Mouse (Mus musculus) MEL (cell line): ENCODE data around the gene Asrgl1. TPM values are rescaled to one million over a fixed set of nuclear protein-coding genes. Genes with fewer than 3 reads are reported as not detected.

Experiments
- DNase-seq: peaks from one replicate; pipeline ENCODE4 v3.0.0; 2011; ENCODE audit warnings: low read depth, low spot score
- H3K27ac ChIP-seq: 2 replicates; pipeline ENCODE4 v1.5.1; 2012; ENCODE audit warnings: low read depth, mild to moderate bottlenecking, control low read depth, low read length, moderate library complexity; ENCODE audit not compliant: control insufficient read depth
- H3K27me3 ChIP-seq, 2 experiments: fragments of 150-350 bp in 1 of 2; sonication (generic) in 1 of 2; 2 replicates each; pipeline ENCODE4 v1.6.1; 2012; ENCODE audit warnings: low read length in 2 of 2, mild to moderate bottlenecking in 2 of 2, improper control_type of control experiment in 1 of 2, moderate library complexity in 1 of 2; ENCODE audit not compliant: insufficient read depth in 2 of 2, control insufficient read depth in 1 of 2
- H3K36me3 ChIP-seq, 2 experiments: 2 replicates each; pipeline ENCODE4 v1.6.1; 2012 to 2014; ENCODE audit warnings: low read length in 2 of 2, improper control_type of control experiment in 1 of 2, inconsistent platforms in 1 of 2, mild to moderate bottlenecking in 1 of 2; ENCODE audit not compliant: insufficient read depth in 2 of 2, control insufficient read depth in 1 of 2
- H3K4me1 ChIP-seq, 2 experiments: fragments of 150-350 bp in 1 of 2; sonication (generic) in 1 of 2; 2 replicates each; pipeline ENCODE4 v1.6.1; 2012; ENCODE audit warnings: low read length in 2 of 2, improper control_type of control experiment in 1 of 2, mild to moderate bottlenecking in 1 of 2; ENCODE audit not compliant: insufficient read depth in 2 of 2, control insufficient read depth in 1 of 2
- H3K4me3 ChIP-seq, 2 experiments: fragments of 150-350 bp in 1 of 2; sonication (generic) in 1 of 2; 2 replicates each; pipeline ENCODE4 v1.5.1; 2012; ENCODE audit warnings: low read depth in 2 of 2, low read length in 2 of 2, mild to moderate bottlenecking in 2 of 2, moderate library complexity in 2 of 2, control low read depth in 1 of 2, improper control_type of control experiment in 1 of 2; ENCODE audit not compliant: control insufficient read depth in 1 of 2, insufficient read depth in 1 of 2
- H3K79me2 ChIP-seq: 2 replicates; pipeline ENCODE4 v1.6.1; 2012; ENCODE audit warnings: mild to moderate bottlenecking, low read length, moderate library complexity; ENCODE audit not compliant: control insufficient read depth, poor library complexity, insufficient read depth
- H3K9ac ChIP-seq: 2 replicates; pipeline ENCODE4 v1.6.1; 2012; ENCODE audit warnings: low read depth, mild to moderate bottlenecking, control low read depth, low read length, moderate library complexity; ENCODE audit not compliant: control insufficient read depth, poor library complexity, severe bottlenecking
- H3K9me3 ChIP-seq: fragments of 150-350 bp; sonication (generic); replicated peaks from 2 replicates; pipeline ENCODE4 v1.6.1; 2012; ENCODE audit warnings: mild to moderate bottlenecking, low read length, improper control_type of control experiment, moderate library complexity; ENCODE audit not compliant: insufficient read depth
- BHLHE40 ChIP-seq: IDR thresholded peaks from 2 replicates; pipeline ENCODE4 v1.6.1; 2012; ENCODE audit warnings: low read depth, mild to moderate bottlenecking, inconsistent platforms, low read length, improper control_type of control experiment, borderline replicate concordance
- CHD1 ChIP-seq: IDR thresholded peaks from 2 replicates; pipeline ENCODE4 v1.6.1; 2012; ENCODE audit warnings: low read depth, mild to moderate bottlenecking, inconsistent platforms, low read length, improper control_type of control experiment
- CHD2 ChIP-seq: IDR thresholded peaks from 2 replicates; pipeline ENCODE4 v1.6.1; 2011; ENCODE audit warnings: low read length, improper control_type of control experiment
- CTCF ChIP-seq, 3 experiments: IDR thresholded peaks in 2 of 3; conservative IDR thresholded peaks in 1 of 3; 2 replicates each; pipeline ENCODE4 v1.5.1; 2011 to 2012; ENCODE audit warnings: low read length in 3 of 3, low read depth in 2 of 3, mild to moderate bottlenecking in 2 of 3, improper control_type of control experiment in 1 of 3, inconsistent platforms in 1 of 3, mixed read lengths in 1 of 3, moderate library complexity in 1 of 3; ENCODE audit not compliant: control insufficient read depth in 1 of 3, insufficient read depth in 1 of 3, poor library complexity in 1 of 3, severe bottlenecking in 1 of 3
- ELF1 ChIP-seq: IDR thresholded peaks from 2 replicates; pipeline ENCODE4 v1.6.1; 2014; ENCODE audit warnings: low read depth, mild to moderate bottlenecking, inconsistent platforms, low read length, improper control_type of control experiment, moderate library complexity
- EP300 ChIP-seq, 2 experiments: IDR thresholded peaks; 2 replicates each; pipeline ENCODE4 v1.6.1; 2011; ENCODE audit warnings: improper control_type of control experiment in 2 of 2, low read length in 2 of 2, low read depth in 1 of 2, mild to moderate bottlenecking in 1 of 2
- ETS1 ChIP-seq: IDR thresholded peaks from 2 replicates; pipeline ENCODE4 v1.6.1; 2012; ENCODE audit warnings: low read depth, mild to moderate bottlenecking, inconsistent platforms, low read length, improper control_type of control experiment, moderate library complexity
- GATA1 ChIP-seq: IDR thresholded peaks from 2 replicates; pipeline ENCODE4 v1.6.1; 2011; ENCODE audit warnings: low read depth, low read length, improper control_type of control experiment
- JUND ChIP-seq: IDR thresholded peaks from 2 replicates; pipeline ENCODE4 v1.6.1; 2011; ENCODE audit warnings: low read depth, mild to moderate bottlenecking, improper control_type of control experiment, low read length
- KAT2A ChIP-seq: conservative IDR thresholded peaks from 2 replicates; pipeline ENCODE4 v1.6.1; 2012; ENCODE audit warnings: low read depth, low read length, improper control_type of control experiment, inconsistent platforms
- MAZ ChIP-seq: IDR thresholded peaks from 2 replicates; pipeline ENCODE4 v1.6.1; 2012; ENCODE audit warnings: low read depth, mild to moderate bottlenecking, inconsistent platforms, low read length, improper control_type of control experiment
- MYB ChIP-seq: IDR thresholded peaks from 2 replicates; pipeline ENCODE4 v1.6.1; 2011; ENCODE audit warnings: mild to moderate bottlenecking, low read depth, low read length, improper control_type of control experiment
- NELFE ChIP-seq: IDR thresholded peaks from 2 replicates; pipeline ENCODE4 v1.6.1; 2011; ENCODE audit warnings: low read depth, low read length, improper control_type of control experiment
- NRF1 ChIP-seq: IDR thresholded peaks from 2 replicates; pipeline ENCODE4 v1.6.1; 2014; ENCODE audit warnings: low read depth, mild to moderate bottlenecking, inconsistent platforms, low read length, improper control_type of control experiment, moderate library complexity; ENCODE audit not compliant: poor library complexity, insufficient read depth, severe bottlenecking
- POLR2A ChIP-seq, 2 experiments: IDR thresholded peaks; 2 replicates each; pipeline ENCODE4 v1.6.1; 2011 to 2012; ENCODE audit warnings: low read length in 2 of 2, mild to moderate bottlenecking in 2 of 2, control low read depth in 1 of 2, improper control_type of control experiment in 1 of 2, low read depth in 1 of 2, moderate library complexity in 1 of 2; ENCODE audit not compliant: control insufficient read depth in 1 of 2, insufficient read depth in 1 of 2, poor library complexity in 1 of 2
- POLR2AphosphoS2 ChIP-seq: IDR thresholded peaks from 2 replicates; pipeline ENCODE4 v1.6.1; 2011; ENCODE audit warnings: low read length, improper control_type of control experiment
- POLR2AphosphoS5 ChIP-seq: IDR thresholded peaks from 2 replicates; pipeline ENCODE4 v1.6.1; 2012; ENCODE audit warnings: low read depth, borderline replicate concordance, mild to moderate bottlenecking, inconsistent platforms, low read length, moderate library complexity, mixed read lengths
- RAD21 ChIP-seq: IDR thresholded peaks from 2 replicates; pipeline ENCODE4 v1.6.1; 2011; ENCODE audit warnings: mild to moderate bottlenecking, low read depth, low read length, improper control_type of control experiment
- SIN3A ChIP-seq: IDR thresholded peaks from 2 replicates; pipeline ENCODE4 v1.6.1; 2012; ENCODE audit warnings: low read length, improper control_type of control experiment, inconsistent platforms
- SMC3 ChIP-seq: IDR thresholded peaks from 2 replicates; pipeline ENCODE4 v1.6.1; 2011; ENCODE audit warnings: low read depth, low read length, improper control_type of control experiment
- TAL1 ChIP-seq: IDR thresholded peaks from 2 replicates; pipeline ENCODE4 v1.6.1; 2012; ENCODE audit warnings: mild to moderate bottlenecking, inconsistent platforms, low read length, moderate library complexity, mixed read lengths
- TBP ChIP-seq: IDR thresholded peaks from 2 replicates; pipeline ENCODE4 v1.8.0; 2011; ENCODE audit warnings: low read depth, low read length, improper control_type of control experiment
- USF1 ChIP-seq: IDR thresholded peaks from 2 replicates; pipeline ENCODE4 v1.6.1; 2014; ENCODE audit warnings: low read depth, mild to moderate bottlenecking, inconsistent platforms, low read length, improper control_type of control experiment, moderate library complexity
- USF2 ChIP-seq, 2 experiments: IDR thresholded peaks; 2 replicates each; pipeline ENCODE4 v1.6.1; 2011 to 2012; ENCODE audit warnings: improper control_type of control experiment in 2 of 2, low read length in 2 of 2, borderline replicate concordance in 1 of 2, inconsistent platforms in 1 of 2, low read depth in 1 of 2, mild to moderate bottlenecking in 1 of 2; ENCODE audit not compliant: insufficient read depth in 1 of 2
- ZC3H11A ChIP-seq: IDR thresholded peaks from 2 replicates; pipeline ENCODE4 v1.6.1; 2012; ENCODE audit warnings: low read depth, mild to moderate bottlenecking, inconsistent platforms, low read length, improper control_type of control experiment
- ZKSCAN1 ChIP-seq: IDR thresholded peaks from 2 replicates; pipeline ENCODE4 v1.6.1; 2012; ENCODE audit warnings: low read depth, mild to moderate bottlenecking, inconsistent platforms, low read length, improper control_type of control experiment, moderate library complexity
- ZMIZ1 ChIP-seq: IDR thresholded peaks from 2 replicates; pipeline ENCODE4 v1.6.1; 2012; ENCODE audit warnings: low read depth, mild to moderate bottlenecking, inconsistent platforms, low read length, improper control_type of control experiment, moderate library complexity
- ZNF384 ChIP-seq: IDR thresholded peaks from 2 replicates; pipeline ENCODE4 v1.6.1; 2012; ENCODE audit warnings: low read depth, mild to moderate bottlenecking, inconsistent platforms, low read length, improper control_type of control experiment
- polyA plus RNA-seq, 2 experiments: library from polyadenylated mRNA; stranded (reverse) in 1 of 2; unstranded in 1 of 2; fragments of >175 nt in 1 of 2; fragments of >200 nt in 1 of 2; gene quantifications; 2 replicates each; pipeline versions ENCODE4 v1.2.1 to v1.2.4; 2012; ENCODE audit warnings: low replicate concordance in 2 of 2, low read depth in 1 of 2; ENCODE audit not compliant: insufficient read length in 2 of 2, insufficient read depth in 1 of 2, missing spikeins in 1 of 2
- total RNA-seq: library from RNA; depleted of rRNA; stranded (reverse); fragments of 300-350 nt; gene quantifications from 2 replicates; pipeline ENCODE4 v1.2.3, GENCODE M21; 2012

Gene Asrgl1
- total and polyA plus RNA-seq, 3 experiments, result 24.5 to 63.9 TPM; not detected in 1

GRCm38 (mm10) chr19:9067292-9067691 lies 68.1 kb downstream of the Asrgl1 start:
- H3K79me2 ChIP-seq, result no peaks in the 10 kb centered on the region
- H3K4me3 ChIP-seq, result no peak overlapping the region
- H3K9me3 ChIP-seq, result no peaks in the 10 kb centered on the region
- peaks cover 49 to 82% of the 10 kb centered on the region in 2 experiments for H3K4me1 ChIP-seq
- H3K27ac ChIP-seq, result peak overlapping the region; percentile 10; the same call in 1 of the 2 replicates
- TF ChIP-seq TAL1 (peak; percentile 78), SIN3A (0 out of 2 replicates have a peak, but pooled peaks have one; percentile 21), USF2 (IDR thresholded peaks at IDR 0.05; ENCODE audit: borderline replicate concordance in 1 of 2, insufficient read depth in 1 of 2, low read depth in 1 of 2, low read length in 2 of 2) (no peak), POLR2AphosphoS2 (no peak), USF1 (no peak), SMC3 (no peak), TBP (no peak), ZC3H11A (no peak), KAT2A (no peak), POLR2A (IDR thresholded peaks at IDR 0.05; ENCODE audit: control insufficient read depth in 1 of 2, insufficient read depth in 1 of 2, low read depth in 1 of 2, low read length in 2 of 2, poor library complexity in 1 of 2) (no peak), ETS1 (peak; percentile 49; the same call in 1 of the 2 replicates), GATA1 (peak; percentile 35; the same call in 1 of the 2 replicates), CTCF (IDR thresholded peaks at IDR 0.05 in 2 of 3, conservative IDR thresholded peaks at IDR 0.05 in 1 of 3; ENCODE audit: control insufficient read depth in 1 of 3, insufficient read depth in 1 of 3, low read depth in 2 of 3, low read length in 3 of 3, poor library complexity in 1 of 3, severe bottlenecking in 1 of 3) (no peak), BHLHE40 (no peak), ZMIZ1 (no peak), EP300 (IDR thresholded peaks at IDR 0.05; ENCODE audit: low read depth in 1 of 2, low read length in 2 of 2) (peak; percentile 49 to 58), POLR2AphosphoS5 (no peak)
- TF ChIP-seq, all 39 proteins: peak for 5
- Histone ChIP-seq H3K9ac (peak overlapping the region; percentile 26), H3K36me3 (peaks cover 0 to 71% of the 10 kb centered on the region in 2 experiments; a peak in 2 of 4 replicates), H3K27me3 (no peaks in the 10 kb centered on the region)
- DNase-seq, result peak; percentile 74

DNA sequence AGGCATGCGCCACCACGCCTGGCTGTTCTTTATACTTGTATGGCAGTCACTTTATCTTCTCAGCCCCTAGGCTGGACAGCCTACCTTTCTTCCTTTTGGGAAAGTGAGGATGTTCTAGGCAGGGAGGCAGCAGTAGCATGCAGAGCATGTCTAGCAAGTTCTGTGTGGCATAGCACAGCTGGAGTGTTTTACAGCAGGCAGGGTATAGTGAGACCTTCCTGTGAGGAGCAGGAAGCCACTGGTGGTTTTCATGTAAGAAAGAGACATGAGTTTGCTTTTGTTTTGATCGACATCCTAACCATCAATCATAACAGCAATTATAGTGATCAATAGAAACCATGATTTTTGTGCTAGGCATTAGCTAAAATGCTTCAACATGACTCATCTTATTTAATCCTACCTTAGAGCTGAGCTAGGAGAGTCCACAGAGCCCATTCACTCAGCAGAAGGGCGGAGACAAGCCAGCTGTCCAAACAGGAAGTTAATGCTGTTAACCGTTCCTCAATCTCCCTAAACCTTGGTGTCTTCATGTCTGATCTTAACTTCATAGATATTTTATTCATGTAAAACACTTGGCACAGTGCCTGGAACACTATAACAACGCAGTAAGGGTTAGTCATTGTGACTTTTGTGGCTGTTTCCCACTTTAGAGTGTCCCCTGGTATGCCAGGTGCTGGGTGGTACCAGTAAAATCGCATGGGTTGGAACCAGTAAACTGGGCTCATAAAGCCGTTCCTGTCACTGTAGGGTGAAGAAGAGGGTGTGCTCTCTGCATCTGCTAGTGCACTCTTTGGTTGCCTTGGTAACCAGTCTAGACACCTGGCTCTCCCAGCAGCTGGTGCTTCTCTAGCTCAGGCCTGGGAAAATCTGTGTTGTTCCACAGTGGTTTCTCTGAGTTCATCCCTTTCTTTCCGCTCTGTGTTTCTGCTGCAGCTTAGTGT lies 69.5 kb downstream of the Asrgl1 start:
- H3K4me1 ChIP-seq, result peaks cover 42 to 82% of the 10 kb centered on the region in 2 experiments
- peaks cover 0 to 74% of the 10 kb centered on the region in 2 experiments; a peak in 2 of 4 replicates for H3K36me3 ChIP-seq
- H3K4me3 ChIP-seq, result 0 out of 4 replicates have a peak overlapping the region, but pooled peaks of 1 of the 2 experiments have one; percentile 6
- H3K79me2 ChIP-seq, result no peaks in the 10 kb centered on the region
- H3K9ac ChIP-seq, result peak overlapping the region; percentile 15
- no peaks in the 10 kb centered on the region for H3K27me3 ChIP-seq
- peak; percentile 94 for DNase-seq
- H3K9me3 ChIP-seq, result no peaks in the 10 kb centered on the region
- peak overlapping the region; percentile 81 for H3K27ac ChIP-seq
- TF ChIP-seq ELF1 (peak; percentile 58; the same call in 1 of the 2 replicates), CHD2 (no peak; the same call in 1 of the 2 replicates), CHD1 (no peak), SIN3A (peak; percentile 96), NELFE (no peak), ZKSCAN1 (no peak), ZNF384 (0 out of 2 replicates have a peak, but pooled peaks have one; percentile 11), TBP (peak; percentile 46; the same call in 1 of the 2 replicates), ETS1 (peak; percentile 98), JUND (peak; percentile 15; the same call in 1 of the 2 replicates), RAD21 (no peak), USF1 (no peak), MYB (peak; percentile 95), TAL1 (peak; percentile 65), MAZ (peak; percentile 76; the same call in 1 of the 2 replicates), NRF1 (no peak)
